ENCODE assay signal across 8 mouse cellular contexts in genomic region chr13:67332019-67332724, GRCm38 (mm10). TPM values are rescaled to one million over a fixed set of nuclear protein-coding genes. Genes with fewer than 3 reads are reported as not detected.
DNase-seq lines count a peak whose midpoint lies in the region; ATAC-seq and TF ChIP-seq lines count a peak whose summit lies in the region.

Gene Zfp595, minus strand, starts transcription at chr13:67332570.

- peak; percentile 69 for TF ChIP-seq CTCF in Patski (IDR thresholded peaks at IDR 0.05)

- POLR2A ChIA-PET in Patski (lab: Charles Lee): no interaction called here

- in situ Hi-C loops in Patski (cut with MboI; ENCODE audit: low pct_unique_long_range_greater_than_20kb): no loop called here

- H3K9me3 ChIP-seq in hindbrain, embryonic 13.5 days: no peaks in the 10 kb centered on the region

- no peaks in the 10 kb centered on the region for H3K36me3 ChIP-seq in hindbrain, embryonic 13.5 days

- H3K4me2 ChIP-seq in hindbrain, embryonic 13.5 days: peak within 1 kb of the TSS; percentile 71

- H3K4me1 ChIP-seq in hindbrain, embryonic 13.5 days (replicated peaks): peaks cover 14% of the 10 kb centered on the region

- H3K27me3 ChIP-seq in Patski: no peaks in the 10 kb centered on the region
- no peaks in the 10 kb centered on the region for H3K27me3 ChIP-seq in hindbrain, embryonic 13.5 days

- CTCF ChIA-PET in Patski (lab: Charles Lee): interaction anchor here (1.1 to 1.5 kb wide), 2 partner anchors 12 to 29 kb away, joined by 3 to 4 read pairs; no protein-coding TSS in a partner anchor

- peak; percentile 50 for DNase-seq in Patski (ENCODE audit: low read depth, low spot score)
- peak; percentile 62 to 81 for DNase-seq in cerebellum, postnatal 14 days
- DNase-seq in frontal cortex, postnatal 14 days (ENCODE audit: low spot score in 2 of 2): peak; percentile 61
- peak; percentile 55 to 62 for DNase-seq in layer of hippocampus, postnatal 25 days (ENCODE audit: extremely low spot score in 1 of 2, low spot score in 1 of 2)
- DNase-seq in lung, postnatal 25 days (ENCODE audit: low spot score): peak; percentile 93
- DNase-seq in retina, embryonic 14.5 days (ENCODE audit: low spot score): peak; percentile 81
- DNase-seq in thymus, postnatal 4 days: peak; percentile 83

- peak; percentile 94 for ATAC-seq in Patski
- ATAC-seq in hindbrain, embryonic 13.5 days (ENCODE audit: low FRiP score): peak; percentile 95

- no peak within 1 kb of the TSS for H3K27ac ChIP-seq in hindbrain, embryonic 13.5 days

- peak within 1 kb of the TSS; percentile 55 for H3K4me3 ChIP-seq in hindbrain, embryonic 13.5 days

- H3K9ac ChIP-seq in hindbrain, embryonic 13.5 days: peak within 1 kb of the TSS; percentile 74

- 18% methylated on average over 17 of the region's 17 CpGs for WGBS in hindbrain, embryonic 13.5 days

RNA-seq across cellular contexts. Expression of gene Zfp595, which starts in this region (rescaled TPM):
- polyA plus RNA-seq in Patski (2021): 3.2 TPM
- 1.6 and 1.9 TPM in 2 replicates for polyA plus RNA-seq in hindbrain, embryonic 13.5 days (2015; fragmentation: Nextera tagmentation; extraction: Ambion mirVana)
- 1 to 10 TPM; 3.1 to 3.2 TPM for total RNA-seq in layer of hippocampus, postnatal 25 days (2021)
